Mouse (Mus musculus) myocyte (in vitro differentiated cells): ENCODE data around the gene Cenpt.

Experiments used
- E2F4 ChIP-seq: IDR thresholded peaks from one replicate; pipeline ENCODE4 v1.6.1; 2011; ENCODE audit warnings: mild to moderate bottlenecking, control low read depth, moderate library complexity; ENCODE audit not compliant: insufficient read depth
- MAX ChIP-seq: IDR thresholded peaks from one replicate; pipeline ENCODE4 v1.6.1; 2011; ENCODE audit warnings: low read depth, mild to moderate bottlenecking, control low read depth
- MYOG ChIP-seq, 3 experiments: IDR thresholded peaks; one replicate each; pipeline ENCODE4 v1.6.1; 2011; ENCODE audit warnings: control low read depth in 2 of 3, low read depth in 2 of 3, mild to moderate bottlenecking in 2 of 3; ENCODE audit not compliant: insufficient read length in 2 of 3, control insufficient read depth in 1 of 3, insufficient read depth in 1 of 3
- POLR2A ChIP-seq: IDR thresholded peaks from one replicate; pipeline ENCODE4 v1.6.1; 2011; ENCODE audit warnings: low read depth, mild to moderate bottlenecking, control low read depth, moderate library complexity; ENCODE audit not compliant: insufficient read length
- POLR2AphosphoS2 ChIP-seq: IDR thresholded peaks from one replicate; pipeline ENCODE4 v1.6.1; 2011; ENCODE audit warnings: low read depth, control low read depth; ENCODE audit not compliant: insufficient read length
- USF1 ChIP-seq: IDR thresholded peaks from one replicate; pipeline ENCODE4 v1.6.1; 2011; ENCODE audit warnings: low read depth, mild to moderate bottlenecking, control low read depth, moderate library complexity

DNA sequence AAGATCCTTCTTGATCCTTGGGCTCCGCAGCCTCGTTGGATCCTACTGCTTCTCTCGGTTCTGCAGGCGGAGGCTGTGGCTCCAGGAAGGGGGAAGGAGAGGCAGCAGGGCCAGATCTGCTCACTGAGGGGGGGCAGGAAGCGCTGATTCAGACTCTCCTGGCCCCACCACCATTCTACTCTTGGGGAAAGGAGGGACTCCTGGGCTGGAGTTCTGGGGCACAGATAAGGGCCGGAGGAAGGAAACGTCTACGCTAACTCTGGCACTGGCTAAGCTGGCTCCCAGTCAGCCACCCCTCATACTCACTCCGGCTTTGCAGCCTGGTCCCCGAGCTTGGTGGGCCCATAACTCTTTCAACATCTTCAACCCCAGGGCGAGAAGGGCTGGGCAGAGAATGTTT, 6.4 kb downstream of the Cenpt start:
- TF ChIP-seq MAX (no peak), POLR2A (no peak), MYOG (IDR thresholded peaks at IDR 0.05; ENCODE audit: control insufficient read depth in 1 of 3, insufficient read depth in 1 of 3, insufficient read length in 2 of 3, low read depth in 2 of 3) (no peak), POLR2AphosphoS2 (no peak), USF1 (no peak), E2F4 (no peak)
